Mouse (Mus musculus): ENCODE results near the gene Efcc1. TPM values are rescaled to one million over a fixed set of nuclear protein-coding genes. Genes with fewer than 3 reads are reported as not detected.

Efcc1 gene
- total and polyA plus RNA-seq, 2 experiments from 2014 or later = 0.75 TPM; not detected in 1

DNA sequence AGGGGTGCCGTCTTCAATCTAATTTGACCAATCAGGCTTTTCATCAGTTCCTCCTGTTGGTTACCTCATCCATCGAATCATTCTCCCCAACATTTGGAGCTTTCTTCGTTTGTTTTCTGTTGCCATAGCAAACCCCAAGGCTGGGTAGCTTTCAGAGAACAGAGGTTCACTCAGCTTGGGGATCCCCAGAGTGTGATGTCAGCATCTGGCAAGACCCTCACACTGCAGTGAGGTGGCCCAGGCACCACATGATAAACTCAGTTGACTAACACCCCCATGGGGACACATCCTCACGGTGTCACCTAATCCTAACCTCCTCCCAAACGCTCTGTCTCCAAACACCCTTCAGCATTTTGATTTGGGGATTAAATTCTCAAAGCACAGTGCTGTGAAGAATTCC lies 12.6 kb downstream of the Efcc1 start:
- Histone ChIP-seq H3K9ac (replicated peaks; ENCODE audit: low read depth, low read length) (no peak overlapping the region), H3K9me3 (replicated peaks; ENCODE audit: control insufficient read depth, low read length) (no peaks in the 10 kb centered on the region), H3K36me3 (replicated peaks; ENCODE audit: control insufficient read depth, insufficient read depth, low read length) (no peaks in the 10 kb centered on the region), H3K4me1 (ENCODE audit: control insufficient read depth, insufficient read depth) (no peaks in the 10 kb centered on the region), H3K27me3 (ENCODE audit: control insufficient read depth, insufficient read depth, low read length) (0 out of 2 replicates have a peak, but pooled peaks cover 3% of the 10 kb centered on the region), H3K4me2 (ENCODE audit: low read depth, low read length) (no peak overlapping the region), H3K27ac (ENCODE audit: low read depth) (no peak overlapping the region), H3K4me3 (ENCODE audit: low read depth, low read length) (no peak overlapping the region)
- 53% methylated on average over 5 of the region's 5 CpGs for WGBS
- TF ChIP-seq CTCF (IDR thresholded peaks at IDR 0.05; ENCODE audit: low read depth) (no peak), EP300 (IDR thresholded peaks at IDR 0.05; ENCODE audit: low read depth) (no peak)
- ATAC-seq (ENCODE audit: insufficient read depth, low read depth) = no peak
- no peak for DNase-seq (ENCODE audit: low spot score)

DNA sequence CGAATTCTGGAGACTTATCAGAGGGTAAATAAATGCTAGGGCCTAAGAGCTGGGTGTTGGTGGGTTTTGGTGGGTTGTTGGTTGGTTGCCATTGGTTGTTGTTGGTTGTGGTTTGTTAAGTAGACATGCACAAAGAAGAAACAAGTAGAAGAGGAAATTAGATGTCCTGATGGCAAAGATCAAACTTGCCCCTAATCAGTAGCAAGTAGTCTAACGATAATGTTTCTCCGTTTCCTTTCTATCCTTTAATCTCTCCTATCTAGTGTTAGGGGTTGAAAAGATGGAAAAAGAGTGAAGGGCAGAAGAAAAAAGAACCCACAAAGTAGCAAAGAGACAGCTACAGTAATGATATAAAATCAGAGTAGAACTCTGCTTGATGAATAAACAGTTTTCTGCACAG lies 14.0 kb downstream of the Efcc1 start:
- 70% methylated on average over 3 of the region's 3 CpGs for WGBS

DNA sequence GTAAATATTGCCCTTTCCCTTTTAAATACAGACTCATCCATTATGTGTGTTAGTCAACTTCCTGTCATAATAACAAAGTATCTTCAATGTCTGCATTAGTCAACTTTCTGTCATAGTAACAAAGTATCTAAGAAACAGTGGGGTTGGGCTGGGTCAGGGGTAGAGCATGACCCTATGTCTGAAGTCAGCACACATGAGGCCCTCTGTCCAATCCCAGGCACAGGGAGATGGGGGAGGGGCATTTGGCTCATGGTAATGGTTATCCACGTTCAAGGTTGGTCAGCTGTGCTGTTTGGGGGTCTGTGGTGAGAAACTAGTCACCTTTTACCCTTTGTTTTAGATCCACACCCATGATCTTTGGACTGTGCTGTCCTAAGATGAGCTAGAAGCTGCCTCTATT lies 14.6 kb downstream of the Efcc1 start:
- Histone ChIP-seq H3K27me3 (ENCODE audit: control insufficient read depth, insufficient read depth, low read length) (no peaks in the 10 kb centered on the region), H3K36me3 (replicated peaks; ENCODE audit: control insufficient read depth, insufficient read depth, low read length) (no peaks in the 10 kb centered on the region), H3K4me1 (ENCODE audit: control insufficient read depth, insufficient read depth) (no peaks in the 10 kb centered on the region), H3K9ac (replicated peaks; ENCODE audit: low read depth, low read length) (no peak overlapping the region), H3K27ac (ENCODE audit: low read depth) (no peak overlapping the region), H3K9me3 (replicated peaks; ENCODE audit: control insufficient read depth, low read length) (no peaks in the 10 kb centered on the region), H3K4me3 (ENCODE audit: low read depth, low read length) (no peak overlapping the region), H3K4me2 (ENCODE audit: low read depth, low read length) (no peak overlapping the region)
- TF ChIP-seq EP300 (IDR thresholded peaks at IDR 0.05; ENCODE audit: low read depth) = no peak
- WGBS = 38% methylated on average over 1 of the region's 1 CpGs
- DNase-seq (ENCODE audit: low spot score) = no peak
- ATAC-seq (ENCODE audit: insufficient read depth, low read depth) = no peak

More for the DNA sequence above, 14.0 kb downstream of the Efcc1 start:
- Histone ChIP-seq H3K27ac (ENCODE audit: low read depth) (no peak overlapping the region), H3K36me3 (replicated peaks; ENCODE audit: control insufficient read depth, insufficient read depth, low read length) (no peaks in the 10 kb centered on the region), H3K27me3 (ENCODE audit: control insufficient read depth, insufficient read depth, low read length) (no peaks in the 10 kb centered on the region), H3K4me3 (ENCODE audit: low read depth, low read length) (no peak overlapping the region), H3K4me1 (ENCODE audit: control insufficient read depth, insufficient read depth) (no peaks in the 10 kb centered on the region), H3K9ac (replicated peaks; ENCODE audit: low read depth, low read length) (no peak overlapping the region), H3K9me3 (replicated peaks; ENCODE audit: control insufficient read depth, low read length) (no peaks in the 10 kb centered on the region), H3K4me2 (ENCODE audit: low read depth, low read length) (no peak overlapping the region)
- DNase-seq (ENCODE audit: low spot score) = no peak
- no peak for TF ChIP-seq EP300 (IDR thresholded peaks at IDR 0.05; ENCODE audit: low read depth)
- no peak for TF ChIP-seq CTCF (IDR thresholded peaks at IDR 0.05; ENCODE audit: low read depth)
- ATAC-seq (ENCODE audit: insufficient read depth, low read depth) = no peak

DNA sequence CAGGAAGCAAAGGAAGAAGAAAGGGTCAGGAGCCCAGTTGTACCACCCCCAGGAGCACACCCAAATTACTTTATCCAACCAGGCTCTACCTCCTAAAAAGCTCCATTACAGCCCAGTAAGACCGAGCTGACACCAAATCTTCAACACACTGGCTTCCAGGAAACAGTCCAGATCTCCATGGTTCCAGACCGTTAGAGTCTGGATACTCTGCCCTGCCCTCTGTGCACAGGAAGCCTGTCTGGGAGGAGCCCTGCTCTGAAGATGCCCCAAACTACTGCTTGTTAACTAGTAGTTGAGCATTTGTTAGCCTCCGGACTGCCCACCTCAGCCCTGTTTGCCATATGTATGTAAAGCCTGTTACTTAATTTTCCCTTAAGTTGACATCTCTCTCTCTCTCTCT lies 15.4 kb downstream of the Efcc1 start:
- Histone ChIP-seq H3K27me3 (ENCODE audit: control insufficient read depth, insufficient read depth, low read length) (0 out of 2 replicates have a peak, but pooled peaks cover 2% of the 10 kb centered on the region), H3K4me1 (ENCODE audit: control insufficient read depth, insufficient read depth) (no peaks in the 10 kb centered on the region), H3K4me2 (ENCODE audit: low read depth, low read length) (no peak overlapping the region), H3K9ac (replicated peaks; ENCODE audit: low read depth, low read length) (no peak overlapping the region), H3K4me3 (ENCODE audit: low read depth, low read length) (no peak overlapping the region), H3K9me3 (replicated peaks; ENCODE audit: control insufficient read depth, low read length) (no peaks in the 10 kb centered on the region), H3K36me3 (replicated peaks; ENCODE audit: control insufficient read depth, insufficient read depth, low read length) (no peaks in the 10 kb centered on the region), H3K27ac (ENCODE audit: low read depth) (0 out of 2 replicates have a peak overlapping the region, but pooled peaks have one; percentile 13)
- ATAC-seq (ENCODE audit: insufficient read depth, low read depth) = no peak
- 44% methylated on average over 3 of the region's 3 CpGs for WGBS
- no peak for DNase-seq (ENCODE audit: low spot score)
- TF ChIP-seq CTCF (IDR thresholded peaks at IDR 0.05; ENCODE audit: low read depth) (no peak), EP300 (IDR thresholded peaks at IDR 0.05; ENCODE audit: low read depth) (no peak)

- H3K4me2 ChIP-seq (ENCODE audit: low read depth, low read length) = no peak overlapping the region
- no peak for DNase-seq (ENCODE audit: low spot score)
- H3K27me3 ChIP-seq (ENCODE audit: control insufficient read depth, insufficient read depth, low read length) = 0 out of 2 replicates have a peak, but pooled peaks cover 3% of the 10 kb centered on the region
- no peaks in the 10 kb centered on the region for H3K4me1 ChIP-seq (ENCODE audit: control insufficient read depth, insufficient read depth)
- no peak; the same call in 1 of the 2 replicates for ATAC-seq (ENCODE audit: insufficient read depth, low read depth)
- H3K27ac ChIP-seq (ENCODE audit: low read depth) = no peak overlapping the region
- 56% methylated on average over 2 of the region's 2 CpGs for WGBS
- no peak overlapping the region for H3K4me3 ChIP-seq (ENCODE audit: low read depth, low read length)
- H3K36me3 ChIP-seq (replicated peaks; ENCODE audit: control insufficient read depth, insufficient read depth, low read length) = no peaks in the 10 kb centered on the region
- H3K9me3 ChIP-seq (replicated peaks; ENCODE audit: control insufficient read depth, low read length) = no peaks in the 10 kb centered on the region
- TF ChIP-seq CTCF (IDR thresholded peaks at IDR 0.05; ENCODE audit: low read depth) (no peak), EP300 (IDR thresholded peaks at IDR 0.05; ENCODE audit: low read depth) (no peak)
- H3K9ac ChIP-seq (replicated peaks; ENCODE audit: low read depth, low read length) = no peak overlapping the region
Measured at GRCm38 (mm10) chr6:87746849-87747248, 16.2 kb downstream of the Efcc1 start.

DNA sequence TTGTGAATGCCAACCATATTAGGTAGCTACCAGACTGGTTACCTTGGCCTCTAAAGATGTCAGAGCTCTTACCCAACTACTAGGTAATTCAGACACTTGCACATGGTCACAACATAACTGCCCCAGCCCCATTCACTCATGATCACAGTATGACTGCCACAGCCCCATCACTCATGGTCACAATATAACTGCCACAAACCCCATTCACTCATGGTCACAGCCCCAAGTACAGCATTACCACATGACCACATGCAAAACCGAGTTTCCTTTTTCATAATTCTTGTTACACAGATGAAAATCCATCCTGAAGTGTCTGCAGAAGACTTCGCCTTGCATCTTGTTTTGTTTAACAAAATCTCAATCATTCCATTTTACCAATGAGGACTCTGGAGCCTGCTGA lies 17.4 kb downstream of the Efcc1 start:
- ATAC-seq (ENCODE audit: insufficient read depth, low read depth) = no peak
- no peak overlapping the region for H3K4me3 ChIP-seq (ENCODE audit: low read depth, low read length)
- no peaks in the 10 kb centered on the region for H3K9me3 ChIP-seq (replicated peaks; ENCODE audit: control insufficient read depth, low read length)
- TF ChIP-seq CTCF (IDR thresholded peaks at IDR 0.05; ENCODE audit: low read depth) (no peak), EP300 (IDR thresholded peaks at IDR 0.05; ENCODE audit: low read depth) (no peak)
- no peak overlapping the region for H3K4me2 ChIP-seq (ENCODE audit: low read depth, low read length)
- 0 out of 2 replicates have a peak, but pooled peaks cover 3% of the 10 kb centered on the region for H3K27me3 ChIP-seq (ENCODE audit: control insufficient read depth, insufficient read depth, low read length)
- no peak overlapping the region for H3K27ac ChIP-seq (ENCODE audit: low read depth)
- no peak overlapping the region for H3K9ac ChIP-seq (replicated peaks; ENCODE audit: low read depth, low read length)
- 77% methylated on average over 2 of the region's 2 CpGs for WGBS
- H3K36me3 ChIP-seq (replicated peaks; ENCODE audit: control insufficient read depth, insufficient read depth, low read length) = no peaks in the 10 kb centered on the region
- H3K4me1 ChIP-seq (ENCODE audit: control insufficient read depth, insufficient read depth) = no peaks in the 10 kb centered on the region
- DNase-seq (ENCODE audit: low spot score) = no peak
